Mouse (Mus musculus): ENCODE measurements around the gene Slc25a31. TPM values are rescaled to one million over a fixed set of nuclear protein-coding genes. Genes with fewer than 3 reads are reported as not detected.

Gene Slc25a31
- polyA plus RNA-seq (2015; fragmentation: Nextera tagmentation; extraction: Ambion mirVana): not detected in 2 replicates

DNA sequence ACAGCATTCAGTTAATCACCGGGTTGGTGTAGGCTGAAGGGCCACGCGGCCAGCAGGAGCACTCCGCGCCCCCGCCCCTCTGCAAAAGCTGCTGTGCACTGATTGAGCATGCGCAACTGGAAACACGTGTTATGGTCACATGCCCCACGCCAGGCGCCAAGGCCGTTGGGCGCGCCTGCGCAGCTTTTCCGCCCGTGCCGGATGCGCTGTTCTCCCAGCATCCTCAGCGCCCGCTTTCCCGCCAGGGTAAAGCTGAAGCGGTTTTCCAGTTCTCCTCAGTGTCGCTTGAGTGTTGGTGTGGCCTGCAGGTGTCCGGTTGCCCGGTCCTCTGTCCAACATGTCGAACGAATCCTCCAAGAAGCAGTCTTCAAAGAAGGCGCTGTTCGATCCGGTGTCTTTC, at the start of gene Slc25a31:
Slc25a31 (plus strand) TSS at position 201 of the 400 bp plus-strand sequence.
- WGBS: 89% methylated on average over 30 of the region's 30 CpGs

DNA sequence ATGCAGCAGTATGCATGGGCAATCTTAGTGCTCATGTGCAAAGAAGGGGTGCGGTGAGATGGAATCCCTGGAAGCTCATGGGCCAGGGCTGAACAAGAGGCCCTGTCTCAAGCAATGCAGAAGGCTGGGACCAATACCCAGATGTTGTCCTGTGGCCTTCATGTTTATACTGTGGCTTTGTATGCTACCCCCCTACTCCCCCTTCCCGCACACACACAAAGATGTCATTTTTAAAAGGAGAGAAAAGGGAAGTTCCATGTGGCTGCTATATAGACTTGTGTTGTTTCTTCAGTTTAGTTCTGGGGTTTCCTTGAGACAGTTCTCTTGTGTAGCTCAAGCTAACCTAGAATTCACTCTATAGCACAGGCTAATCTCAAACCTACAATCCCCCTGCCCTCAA, 48.4 kb upstream of the Slc25a31 start:
- ATAC-seq (ENCODE audit: low FRiP score, low TSS enrichment): no peak
- H3K4me2 ChIP-seq (replicated peaks; ENCODE audit: low read depth): no peak overlapping the region
- H3K27me3 ChIP-seq (ENCODE audit: control insufficient read depth, insufficient read depth, low read length): no peaks in the 10 kb centered on the region
- H3K36me3 ChIP-seq (ENCODE audit: control insufficient read depth, insufficient read depth, low read length): 0 out of 2 replicates have a peak, but pooled peaks cover under 1% of the 10 kb centered on the region
- no peak for DNase-seq (ENCODE audit: low spot score)
- H3K4me3 ChIP-seq (ENCODE audit: low read depth, low read length): no peak overlapping the region
- no peak for TF ChIP-seq CTCF (IDR thresholded peaks at IDR 0.05; ENCODE audit: low read depth)
- no peak for TF ChIP-seq EP300 (optimal IDR thresholded peaks at IDR 0.05)
- no peaks in the 10 kb centered on the region for H3K4me1 ChIP-seq (replicated peaks; ENCODE audit: control insufficient read depth, insufficient read depth)
- H3K9ac ChIP-seq (ENCODE audit: low read length): no peak overlapping the region
- no peaks in the 10 kb centered on the region for H3K9me3 ChIP-seq (ENCODE audit: control insufficient read depth, low read length)
- no peak overlapping the region for H3K27ac ChIP-seq (replicated peaks)
- 95% methylated on average over 2 of the region's 2 CpGs for WGBS

More for the DNA sequence above, at the start of gene Slc25a31:
- Histone ChIP-seq H3K4me1 (replicated peaks; ENCODE audit: control insufficient read depth, insufficient read depth) (no peaks in the 10 kb centered on the region), H3K9me3 (ENCODE audit: control insufficient read depth, low read length) (no peaks in the 10 kb centered on the region), H3K4me2 (replicated peaks; ENCODE audit: low read depth) (no peak within 1 kb of the TSS), H3K4me3 (ENCODE audit: low read depth, low read length) (no peak within 1 kb of the TSS), H3K27ac (replicated peaks) (no peak within 1 kb of the TSS), H3K9ac (ENCODE audit: low read length) (no peak within 1 kb of the TSS), H3K27me3 (ENCODE audit: control insufficient read depth, insufficient read depth, low read length) (no peaks in the 10 kb centered on the region), H3K36me3 (ENCODE audit: control insufficient read depth, insufficient read depth, low read length) (no peaks in the 10 kb centered on the region)
- ATAC-seq (ENCODE audit: low FRiP score, low TSS enrichment) (no peak), DNase-seq (ENCODE audit: low spot score) (no peak)
- TF ChIP-seq CTCF (IDR thresholded peaks at IDR 0.05; ENCODE audit: low read depth) (no peak), EP300 (optimal IDR thresholded peaks at IDR 0.05) (no peak)

DNA sequence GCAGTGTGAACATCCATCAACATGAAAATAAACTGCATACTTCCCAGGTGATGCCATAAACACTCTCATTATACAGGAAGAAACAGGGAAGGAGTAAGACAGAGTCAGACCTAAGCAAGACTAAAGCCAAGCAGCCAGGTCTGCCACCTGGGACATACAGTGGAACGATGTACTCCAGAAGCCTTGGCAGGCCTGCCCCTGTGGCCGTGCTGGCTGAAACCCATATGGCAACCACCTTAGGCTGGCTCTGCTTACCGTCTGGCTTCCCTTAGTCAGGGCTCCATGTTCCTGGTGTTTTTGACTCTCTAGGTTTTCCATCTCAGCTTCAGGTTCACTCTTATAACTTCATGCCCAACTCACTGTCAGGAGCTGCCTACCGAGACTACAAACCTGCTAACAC, 42.5 kb upstream of the Slc25a31 start:
- no peaks in the 10 kb centered on the region for H3K4me1 ChIP-seq (replicated peaks; ENCODE audit: control insufficient read depth, insufficient read depth)
- ATAC-seq (ENCODE audit: low FRiP score, low TSS enrichment): no peak
- 83% methylated on average over 4 of the region's 4 CpGs for WGBS
- DNase-seq (ENCODE audit: low spot score): no peak
- H3K9me3 ChIP-seq (ENCODE audit: control insufficient read depth, low read length): no peaks in the 10 kb centered on the region
- TF ChIP-seq EP300 (optimal IDR thresholded peaks at IDR 0.05): no peak
- TF ChIP-seq CTCF (IDR thresholded peaks at IDR 0.05; ENCODE audit: low read depth): no peak
- no peaks in the 10 kb centered on the region for H3K27me3 ChIP-seq (ENCODE audit: control insufficient read depth, insufficient read depth, low read length)
- no peak overlapping the region for H3K9ac ChIP-seq (ENCODE audit: low read length)
- H3K27ac ChIP-seq (replicated peaks): no peak overlapping the region
- no peak overlapping the region for H3K4me2 ChIP-seq (replicated peaks; ENCODE audit: low read depth)
- H3K4me3 ChIP-seq (ENCODE audit: low read depth, low read length): no peak overlapping the region
- H3K36me3 ChIP-seq (ENCODE audit: control insufficient read depth, insufficient read depth, low read length): no peaks in the 10 kb centered on the region

DNA sequence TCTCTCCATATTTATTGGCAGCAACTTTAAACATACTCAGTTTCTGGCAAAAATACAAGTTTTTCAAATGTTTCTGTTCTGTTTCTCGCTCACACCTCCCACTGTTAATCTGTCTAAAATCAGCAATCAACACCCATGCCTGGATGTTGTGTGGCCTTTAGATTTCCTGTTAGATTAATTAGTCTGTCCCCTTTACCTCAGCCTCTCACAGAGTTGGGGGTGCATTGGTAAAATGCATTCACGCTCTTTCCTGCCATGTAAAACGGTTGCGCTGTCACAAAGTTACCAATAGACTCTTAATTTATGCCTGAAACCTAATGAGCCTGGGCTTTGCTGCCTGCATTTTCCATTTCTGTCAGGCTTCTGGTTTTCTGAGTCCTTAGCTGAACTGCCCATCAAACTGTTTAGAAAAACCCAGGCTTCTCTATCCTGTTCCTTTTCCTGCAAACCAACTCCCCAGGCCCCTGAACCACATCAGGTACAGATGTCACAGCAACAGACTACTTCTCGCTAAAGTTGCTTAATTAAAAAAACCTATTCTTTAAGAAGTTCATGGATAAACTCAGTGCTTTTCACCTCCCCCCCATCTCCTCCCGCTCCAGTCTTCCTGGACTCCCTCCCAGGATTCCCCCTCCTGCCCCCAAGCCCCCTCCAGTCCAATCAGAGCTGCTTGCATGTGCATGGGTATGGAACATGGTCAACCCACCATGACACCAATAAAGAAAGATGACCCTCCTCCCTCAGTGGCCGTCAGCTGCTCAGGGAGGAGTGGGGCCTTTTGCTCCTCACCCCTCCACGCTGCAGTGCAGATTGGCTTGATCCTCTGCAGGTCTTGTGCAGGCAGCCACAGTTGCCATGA, 41.6 kb upstream of the Slc25a31 start:
- Histone ChIP-seq H3K36me3 (ENCODE audit: control insufficient read depth, insufficient read depth, low read length) (no peaks in the 10 kb centered on the region), H3K4me3 (ENCODE audit: low read depth, low read length) (no peak overlapping the region), H3K4me2 (replicated peaks; ENCODE audit: low read depth) (no peak overlapping the region), H3K4me1 (replicated peaks; ENCODE audit: control insufficient read depth, insufficient read depth) (no peaks in the 10 kb centered on the region), H3K27me3 (ENCODE audit: control insufficient read depth, insufficient read depth, low read length) (no peaks in the 10 kb centered on the region), H3K9ac (ENCODE audit: low read length) (no peak overlapping the region), H3K27ac (replicated peaks) (no peak overlapping the region), H3K9me3 (ENCODE audit: control insufficient read depth, low read length) (no peaks in the 10 kb centered on the region)
- ATAC-seq (ENCODE audit: low FRiP score, low TSS enrichment) (no peak), DNase-seq (ENCODE audit: low spot score) (no peak)
- WGBS: 81% methylated on average over 8 of the region's 8 CpGs
- TF ChIP-seq CTCF (IDR thresholded peaks at IDR 0.05; ENCODE audit: low read depth) (no peak), EP300 (optimal IDR thresholded peaks at IDR 0.05) (no peak)

DNA sequence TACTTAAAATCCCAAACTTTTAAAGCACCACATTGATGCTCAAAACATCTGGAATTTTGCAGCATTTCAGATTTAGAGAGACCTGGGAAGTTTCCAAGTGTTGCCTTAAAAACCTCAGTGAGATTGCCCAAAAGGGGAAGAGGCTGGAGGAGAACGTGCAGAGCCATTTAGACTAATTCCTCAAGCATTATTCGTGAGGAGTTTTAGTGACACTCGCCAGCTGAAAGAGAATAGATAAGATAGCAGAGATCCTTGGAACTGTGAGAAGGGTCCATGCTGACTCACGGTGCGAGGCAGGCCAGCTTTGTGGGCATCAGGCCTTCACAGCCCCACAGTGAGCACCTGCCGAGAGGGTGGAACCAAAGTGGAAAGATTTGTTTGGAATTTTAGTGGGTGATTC, 39.8 kb upstream of the Slc25a31 start:
- Histone ChIP-seq H3K4me2 (replicated peaks; ENCODE audit: low read depth) (no peak overlapping the region), H3K27me3 (ENCODE audit: control insufficient read depth, insufficient read depth, low read length) (no peaks in the 10 kb centered on the region), H3K9me3 (ENCODE audit: control insufficient read depth, low read length) (no peaks in the 10 kb centered on the region), H3K27ac (replicated peaks) (no peak overlapping the region), H3K9ac (ENCODE audit: low read length) (no peak overlapping the region), H3K4me1 (replicated peaks; ENCODE audit: control insufficient read depth, insufficient read depth) (no peaks in the 10 kb centered on the region), H3K4me3 (ENCODE audit: low read depth, low read length) (no peak overlapping the region), H3K36me3 (ENCODE audit: control insufficient read depth, insufficient read depth, low read length) (no peaks in the 10 kb centered on the region)
- DNase-seq (ENCODE audit: low spot score) (no peak), ATAC-seq (ENCODE audit: low FRiP score, low TSS enrichment) (no peak)
- 65% methylated on average over 6 of the region's 6 CpGs for WGBS
- no peak for TF ChIP-seq CTCF (IDR thresholded peaks at IDR 0.05; ENCODE audit: low read depth)
- no peak for TF ChIP-seq EP300 (optimal IDR thresholded peaks at IDR 0.05)

DNA sequence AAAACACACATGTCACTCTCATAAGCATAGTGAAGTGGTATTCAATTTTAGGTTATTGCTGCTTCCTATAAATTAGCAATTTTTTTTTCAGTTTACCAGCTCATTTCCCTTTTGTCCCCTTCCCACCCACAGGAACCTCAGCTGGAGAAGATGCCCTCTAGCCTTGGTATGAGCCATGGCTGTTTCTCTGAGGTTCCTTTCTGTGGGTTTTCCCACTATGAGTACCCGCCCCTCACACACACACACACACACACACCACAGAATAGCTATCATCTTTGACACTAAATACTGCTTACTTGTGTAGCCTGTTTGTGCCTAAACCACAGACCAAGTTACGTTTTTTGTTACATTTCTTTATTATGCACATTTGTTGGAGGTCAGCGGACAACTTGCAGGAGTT, 39.3 kb upstream of the Slc25a31 start:
- 88% methylated on average over 3 of the region's 3 CpGs for WGBS
- H3K36me3 ChIP-seq (ENCODE audit: control insufficient read depth, insufficient read depth, low read length): no peaks in the 10 kb centered on the region
- ATAC-seq (ENCODE audit: low FRiP score, low TSS enrichment): no peak

More for the DNA sequence above, 39.3 kb upstream of the Slc25a31 start:
- no peaks in the 10 kb centered on the region for H3K4me1 ChIP-seq (replicated peaks; ENCODE audit: control insufficient read depth, insufficient read depth)
- H3K9me3 ChIP-seq (ENCODE audit: control insufficient read depth, low read length): no peaks in the 10 kb centered on the region
- no peaks in the 10 kb centered on the region for H3K27me3 ChIP-seq (ENCODE audit: control insufficient read depth, insufficient read depth, low read length)
- no peak overlapping the region for H3K4me2 ChIP-seq (replicated peaks; ENCODE audit: low read depth)
- no peak for DNase-seq (ENCODE audit: low spot score)
- no peak overlapping the region for H3K4me3 ChIP-seq (ENCODE audit: low read depth, low read length)
- no peak for TF ChIP-seq EP300 (optimal IDR thresholded peaks at IDR 0.05)
- no peak for TF ChIP-seq CTCF (IDR thresholded peaks at IDR 0.05; ENCODE audit: low read depth)
- no peak overlapping the region for H3K9ac ChIP-seq (ENCODE audit: low read length)
- no peak overlapping the region for H3K27ac ChIP-seq (replicated peaks)
